Mouse (Mus musculus): ENCODE measurements around the gene Tceanc2.

DNA sequence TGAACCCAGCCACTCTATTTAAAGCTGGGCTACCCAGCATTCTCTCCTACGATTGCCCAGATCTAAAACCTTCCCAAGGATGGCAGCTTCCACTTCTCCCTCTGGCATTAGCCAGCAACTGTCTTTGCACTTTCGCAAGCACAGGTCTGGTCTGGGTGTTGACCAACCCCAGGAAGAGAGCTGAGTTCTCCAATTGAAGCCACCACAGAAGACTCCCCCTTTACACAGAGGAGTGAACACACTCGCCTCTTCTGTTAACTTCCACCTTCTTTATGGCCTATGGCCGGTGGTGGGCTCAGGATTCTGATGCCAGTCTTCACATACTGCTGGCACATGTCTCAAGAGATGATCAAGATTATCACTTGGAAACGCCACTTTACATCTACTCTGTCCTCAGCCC, 11.1 kb downstream of the Tceanc2 start:
- no peak for TF ChIP-seq CTCF (IDR thresholded peaks at IDR 0.05; ENCODE audit: borderline replicate concordance, insufficient read depth, low read depth, low read length)
- no peak for TF ChIP-seq POLR2A (IDR thresholded peaks at IDR 0.05; ENCODE audit: borderline replicate concordance, insufficient read depth, low read length)

Data from cerebellum, adult 2 months (tissue).